Mouse (Mus musculus): ENCODE data around the gene Cab39. TPM values are rescaled to one million over a fixed set of nuclear protein-coding genes. Genes with fewer than 3 reads are reported as not detected.

Gene Cab39
- polyA plus RNA-seq (2015; fragmentation: Nextera tagmentation; extraction: Ambion mirVana): 11.4 and 13.4 TPM in 2 replicates

- ATAC-seq (ENCODE audit: low read depth): peak; percentile 87
- under 1% methylated on average over 108 of the region's 118 CpGs for WGBS (ENCODE audit: insufficient replicate concordance)
Measured at GRCm38 (mm10) chr1:85793208-85794105, at the start of gene Cab39. Gene Cab39 (plus strand): TSS chr1:85793441.

DNA sequence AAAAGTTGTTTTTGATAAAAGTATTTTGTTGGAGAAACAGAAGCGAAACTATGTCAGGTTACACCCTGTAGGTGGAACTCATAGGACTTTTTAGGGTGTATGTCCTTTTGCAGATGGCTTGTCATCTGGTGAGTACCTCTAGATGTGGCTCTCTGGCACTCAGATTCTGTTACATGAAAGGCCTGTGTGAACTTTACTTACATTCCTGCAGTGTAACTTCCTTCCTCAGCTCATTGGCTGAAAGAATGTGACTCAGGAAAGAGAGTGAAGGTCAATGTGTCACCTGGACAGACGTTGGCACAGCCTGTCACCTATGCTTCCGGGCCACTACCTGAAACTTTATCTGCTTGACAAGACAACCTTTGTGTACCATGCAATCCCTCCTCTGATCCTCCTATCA lies 48.7 kb upstream of the Cab39 start:
- DNase-seq (no peak), ATAC-seq (ENCODE audit: low read depth) (no peak)
- 58% methylated on average over 3 of the region's 3 CpGs for WGBS (ENCODE audit: insufficient replicate concordance)
- Histone ChIP-seq H3K9me3 (replicated peaks) (no peaks in the 10 kb centered on the region), H3K27me3 (no peaks in the 10 kb centered on the region), H3K4me3 (replicated peaks) (no peak overlapping the region), H3K4me1 (replicated peaks) (no peaks in the 10 kb centered on the region), H3K27ac (no peak overlapping the region), H3K9ac (no peak overlapping the region), H3K36me3 (no peaks in the 10 kb centered on the region), H3K4me2 (no peak overlapping the region)

More at GRCm38 (mm10) chr1:85793208-85794105, at the start of gene Cab39:
- Histone ChIP-seq H3K4me1 (replicated peaks) (peaks cover 30% of the 10 kb centered on the region), H3K4me2 (peak within 1 kb of the TSS; percentile 83), H3K27me3 (no peaks in the 10 kb centered on the region), H3K36me3 (0 out of 2 replicates have a peak, but pooled peaks cover 4% of the 10 kb centered on the region), H3K27ac (peak within 1 kb of the TSS; percentile 83), H3K9me3 (replicated peaks) (no peaks in the 10 kb centered on the region), H3K9ac (peak within 1 kb of the TSS; percentile 95), H3K4me3 (replicated peaks) (peak within 1 kb of the TSS; percentile 91)
- DNase-seq: peak; percentile 79

- WGBS (ENCODE audit: insufficient replicate concordance): 68% methylated on average over 5 of the region's 5 CpGs
- DNase-seq (no peak), ATAC-seq (ENCODE audit: low read depth) (no peak)
- Histone ChIP-seq H3K4me1 (replicated peaks) (peaks cover 10% of the 10 kb centered on the region), H3K4me2 (no peak overlapping the region), H3K36me3 (no peaks in the 10 kb centered on the region), H3K9ac (no peak overlapping the region), H3K27me3 (no peaks in the 10 kb centered on the region), H3K9me3 (replicated peaks) (no peaks in the 10 kb centered on the region), H3K27ac (no peak overlapping the region), H3K4me3 (replicated peaks) (no peak overlapping the region)
Measured at GRCm38 (mm10) chr1:85746511-85746910, 46.7 kb upstream of the Cab39 start.

DNA sequence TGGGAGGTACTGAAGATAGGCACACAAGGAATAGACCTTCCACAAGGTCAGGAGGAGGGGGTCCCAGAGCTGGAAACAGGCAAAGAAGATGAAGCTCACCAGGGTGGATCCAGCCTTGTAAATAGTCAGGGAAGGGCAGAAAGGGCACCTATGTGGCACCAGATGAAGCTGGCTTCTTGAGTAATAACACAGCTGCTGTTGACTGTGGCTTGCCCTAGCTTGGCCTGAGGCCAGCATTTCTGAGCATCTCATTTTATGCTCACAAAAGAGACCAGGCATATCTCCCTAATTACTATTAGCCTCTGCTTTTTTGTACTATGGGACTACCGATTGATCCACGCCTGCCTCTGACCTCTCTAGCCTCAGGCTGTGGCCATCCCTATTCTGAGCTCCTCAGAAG lies 43.4 kb upstream of the Cab39 start:
- Histone ChIP-seq H3K27ac (no peak overlapping the region), H3K4me3 (replicated peaks) (no peak overlapping the region)
- WGBS (ENCODE audit: insufficient replicate concordance): 79% methylated on average over 2 of the region's 2 CpGs

DNA sequence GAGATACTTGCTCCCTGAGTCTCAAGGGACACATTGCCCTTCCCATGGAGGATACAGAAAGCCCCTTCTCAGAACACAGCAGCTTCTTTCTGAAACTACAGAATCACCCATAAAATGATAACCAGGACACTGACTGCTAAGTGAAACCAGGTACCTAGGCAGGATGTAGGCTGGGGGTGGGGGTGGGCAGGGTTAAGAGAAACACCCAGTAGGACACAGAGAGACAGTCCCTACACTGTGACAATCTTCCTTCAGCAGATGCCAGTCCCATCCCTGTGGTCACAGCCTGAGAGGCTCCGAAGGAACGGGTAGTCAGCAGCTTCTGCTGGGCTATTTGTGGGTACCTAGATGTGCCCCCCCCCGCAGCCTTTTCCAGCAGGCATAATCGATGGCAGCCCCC lies 42.6 kb upstream of the Cab39 start:
- H3K4me2 ChIP-seq: no peak overlapping the region
- no peaks in the 10 kb centered on the region for H3K27me3 ChIP-seq
- no peaks in the 10 kb centered on the region for H3K9me3 ChIP-seq (replicated peaks)
- no peak overlapping the region for H3K9ac ChIP-seq
- no peak for ATAC-seq (ENCODE audit: low read depth)
- H3K27ac ChIP-seq: no peak overlapping the region
- H3K36me3 ChIP-seq: no peaks in the 10 kb centered on the region
- peaks cover 14% of the 10 kb centered on the region for H3K4me1 ChIP-seq (replicated peaks)
- H3K4me3 ChIP-seq (replicated peaks): no peak overlapping the region
- DNase-seq: no peak
- WGBS (ENCODE audit: insufficient replicate concordance): 35% methylated on average over 4 of the region's 4 CpGs

More for the DNA sequence above, 43.4 kb upstream of the Cab39 start:
- no peaks in the 10 kb centered on the region for H3K27me3 ChIP-seq
- H3K4me1 ChIP-seq (replicated peaks): peaks cover 14% of the 10 kb centered on the region
- H3K9me3 ChIP-seq (replicated peaks): no peaks in the 10 kb centered on the region
- DNase-seq: no peak
- no peaks in the 10 kb centered on the region for H3K36me3 ChIP-seq
- H3K9ac ChIP-seq: no peak overlapping the region
- no peak for ATAC-seq (ENCODE audit: low read depth)
- no peak overlapping the region for H3K4me2 ChIP-seq

DNA sequence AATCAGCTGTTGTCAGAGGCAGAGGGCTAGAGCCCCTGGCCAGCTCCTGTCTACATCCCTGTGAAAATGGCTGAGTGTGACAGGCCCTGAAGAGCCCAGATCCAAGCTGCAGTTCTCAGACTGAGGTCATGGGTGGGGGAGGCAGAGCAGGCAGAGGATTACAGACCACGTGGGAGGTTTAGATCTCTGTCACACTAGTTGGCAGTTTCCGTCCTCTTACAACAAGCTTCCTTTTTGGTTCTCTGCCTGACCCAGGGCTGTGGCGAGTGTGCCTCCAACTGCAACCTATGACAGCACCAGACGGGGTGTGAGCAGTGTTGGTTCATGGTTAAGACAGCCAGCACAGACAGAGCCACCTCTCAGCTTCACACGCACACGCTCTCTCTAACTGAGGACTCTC lies 41.7 kb upstream of the Cab39 start:
- peak; percentile 60 for ATAC-seq (ENCODE audit: low read depth)
- peak overlapping the region; percentile 41 for H3K27ac ChIP-seq
- no peak overlapping the region for H3K4me3 ChIP-seq (replicated peaks)
- H3K36me3 ChIP-seq: no peaks in the 10 kb centered on the region
- no peak for DNase-seq
- H3K4me1 ChIP-seq (replicated peaks): peaks cover 14% of the 10 kb centered on the region
- no peaks in the 10 kb centered on the region for H3K27me3 ChIP-seq
- no peak overlapping the region for H3K4me2 ChIP-seq
- WGBS (ENCODE audit: insufficient replicate concordance): 33% methylated on average over 6 of the region's 6 CpGs
- H3K9me3 ChIP-seq (replicated peaks): no peaks in the 10 kb centered on the region
- H3K9ac ChIP-seq: peak overlapping the region; percentile 19; the same call in 1 of the 2 replicates

- peak overlapping the region; percentile 41 for H3K27ac ChIP-seq
- H3K27me3 ChIP-seq: no peaks in the 10 kb centered on the region
- H3K4me1 ChIP-seq (replicated peaks): peaks cover 14% of the 10 kb centered on the region
- H3K4me2 ChIP-seq: no peak overlapping the region
- DNase-seq: no peak
- H3K36me3 ChIP-seq: no peaks in the 10 kb centered on the region
- no peak overlapping the region for H3K4me3 ChIP-seq (replicated peaks)
- H3K9ac ChIP-seq: no peak overlapping the region
- H3K9me3 ChIP-seq (replicated peaks): no peaks in the 10 kb centered on the region
- WGBS (ENCODE audit: insufficient replicate concordance): 55% methylated on average over 11 of the region's 11 CpGs
- no peak for ATAC-seq (ENCODE audit: low read depth)
Measured at GRCm38 (mm10) chr1:85751932-85752680, 41.1 kb upstream of the Cab39 start.

DNA sequence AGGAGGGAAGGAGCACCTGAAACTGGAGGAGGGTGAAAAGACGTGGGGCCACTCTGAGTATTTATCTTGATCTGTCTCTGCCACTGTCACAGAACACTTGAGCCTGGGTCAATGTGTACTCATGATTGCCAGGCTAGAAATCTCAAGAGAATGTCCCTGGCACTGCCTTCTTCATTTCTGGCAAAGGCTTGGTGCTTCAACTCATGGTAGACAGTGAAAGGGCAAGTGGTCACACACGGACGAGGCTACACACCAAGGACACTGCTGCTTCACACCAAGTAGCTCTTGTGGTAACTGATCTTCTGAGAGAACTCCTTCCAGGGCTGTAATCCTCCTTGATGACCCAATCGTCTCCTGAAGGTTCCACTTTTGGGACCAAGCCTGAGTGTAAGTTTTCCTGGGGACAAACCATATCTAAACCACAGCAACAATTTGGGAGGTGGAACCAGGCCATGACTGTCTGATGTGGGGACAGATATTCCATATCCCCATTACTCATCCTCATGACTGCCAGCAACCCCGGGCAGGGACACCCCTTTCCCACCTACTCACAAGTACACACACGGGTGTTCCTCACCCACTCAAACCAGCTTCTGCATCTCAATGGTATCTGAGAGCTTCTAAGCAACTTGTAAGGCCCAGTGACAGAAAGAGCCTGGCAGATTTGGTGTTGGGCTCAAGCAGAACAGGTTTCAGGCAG lies 35.6 kb upstream of the Cab39 start:
- Histone ChIP-seq H3K27me3 (0 out of 2 replicates have a peak, but pooled peaks cover 4% of the 10 kb centered on the region), H3K9me3 (replicated peaks) (no peaks in the 10 kb centered on the region), H3K4me3 (replicated peaks) (no peak overlapping the region), H3K4me2 (no peak overlapping the region), H3K9ac (no peak overlapping the region), H3K27ac (no peak overlapping the region), H3K36me3 (no peaks in the 10 kb centered on the region), H3K4me1 (replicated peaks) (peaks cover 6% of the 10 kb centered on the region)
- WGBS (ENCODE audit: insufficient replicate concordance): 45% methylated on average over 6 of the region's 6 CpGs
- no peak for ATAC-seq (ENCODE audit: low read depth)
- no peak for DNase-seq

DNA sequence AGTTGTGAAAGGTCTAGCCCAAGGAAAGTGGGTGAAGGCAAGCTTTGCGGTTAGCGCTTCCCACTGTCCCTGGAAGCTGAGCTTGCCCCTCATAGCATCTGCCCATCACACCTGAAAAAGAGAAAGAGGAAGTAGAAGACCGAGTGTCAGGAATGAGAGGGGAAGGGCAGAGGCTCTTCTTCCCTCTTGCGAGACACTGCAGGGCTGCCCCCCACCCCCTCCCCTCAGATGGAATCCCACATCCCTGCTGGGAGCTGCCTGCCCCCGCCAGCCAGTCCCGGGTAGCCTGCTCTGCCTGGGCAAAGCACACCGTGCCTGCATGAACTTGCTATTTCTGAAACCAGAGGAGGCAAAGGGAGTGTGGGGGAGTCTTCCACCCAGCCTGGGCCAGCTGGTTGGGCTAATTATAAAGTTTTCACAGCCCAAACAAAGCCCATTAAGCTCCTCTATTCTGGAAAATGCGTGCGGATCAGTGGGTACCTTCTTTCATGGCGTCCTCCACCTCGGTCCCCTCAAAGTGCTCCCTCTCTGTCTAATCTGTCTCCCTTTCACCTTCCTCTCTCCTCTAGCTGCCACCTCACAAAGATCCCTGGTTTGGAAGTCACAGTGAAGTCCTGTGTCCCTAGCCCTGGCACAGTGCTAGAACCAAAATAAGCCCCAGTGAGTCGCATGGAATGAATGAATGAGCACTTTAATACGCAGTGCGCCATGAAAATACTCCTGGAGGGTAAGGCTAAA lies 34.8 kb upstream of the Cab39 start:
- ATAC-seq (ENCODE audit: low read depth): no peak
- H3K4me1 ChIP-seq (replicated peaks): peaks cover 10% of the 10 kb centered on the region
- H3K27ac ChIP-seq: no peak overlapping the region
- DNase-seq: no peak
- no peaks in the 10 kb centered on the region for H3K36me3 ChIP-seq
- WGBS (ENCODE audit: insufficient replicate concordance): 22% methylated on average over 14 of the region's 14 CpGs
- H3K4me3 ChIP-seq (replicated peaks): no peak overlapping the region
- 0 out of 2 replicates have a peak, but pooled peaks cover 4% of the 10 kb centered on the region for H3K27me3 ChIP-seq
- no peak overlapping the region for H3K9ac ChIP-seq
- no peaks in the 10 kb centered on the region for H3K9me3 ChIP-seq (replicated peaks)
- 0 out of 2 replicates have a peak overlapping the region, but pooled peaks have one; percentile 24 for H3K4me2 ChIP-seq

DNA sequence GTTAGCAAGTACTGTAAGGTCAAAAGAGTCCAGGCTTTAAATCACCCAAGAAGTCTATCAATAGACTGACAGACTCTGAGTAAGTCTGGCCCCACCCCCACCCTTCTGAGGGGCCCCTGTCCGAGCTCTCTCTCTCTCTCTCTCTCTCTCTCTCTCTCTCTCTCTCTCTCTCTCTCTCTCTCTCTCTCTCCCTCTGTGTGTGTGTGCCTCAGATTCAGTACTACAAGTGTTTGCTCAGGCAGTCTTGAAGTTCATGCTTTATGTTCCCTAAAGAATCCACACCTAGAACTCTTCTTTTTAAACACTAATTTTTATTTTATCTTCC lies 34.3 kb upstream of the Cab39 start:
- ATAC-seq (ENCODE audit: low read depth) (no peak), DNase-seq (no peak)
- 12% methylated on average over 1 of the region's 1 CpGs for WGBS (ENCODE audit: insufficient replicate concordance)
- Histone ChIP-seq H3K9me3 (replicated peaks) (no peaks in the 10 kb centered on the region), H3K27ac (no peak overlapping the region), H3K4me1 (replicated peaks) (peaks cover 11% of the 10 kb centered on the region), H3K36me3 (no peaks in the 10 kb centered on the region), H3K4me3 (replicated peaks) (no peak overlapping the region), H3K27me3 (0 out of 2 replicates have a peak, but pooled peaks cover 4% of the 10 kb centered on the region), H3K4me2 (no peak overlapping the region), H3K9ac (no peak overlapping the region)
